Mouse (Mus musculus): ENCODE measurements around the gene Gm10065. TPM values are rescaled to one million over a fixed set of nuclear protein-coding genes. Genes with fewer than 3 reads are reported as not detected.

Gene Gm10065
- polyA plus RNA-seq, 1 experiment from 2014 or later = not detected

MicroRNAs encoded within 50 kb of the gene (microRNA counts, 519-probe panel; counts per million panel counts)
- 3,372 counts per million, percentile 69 among the panel's probes with 10 or more counts for microRNA mmu-miR-1896

Small RNA genes lying within 50 kb of the gene (microRNA-seq; reads per million reads assigned to microRNA genes)
- gene Mir1896 = not detected

Other genes starting within 250 kb of the Gm10065 start
- not detected in 2 replicates for gene Gpx5, start 186.7 kb downstream of the Gm10065 start, polyA plus RNA-seq (2015; fragmentation: Nextera tagmentation; extraction: Ambion mirVana)
- 0.24 and 0.27 TPM in 2 replicates for gene Gpx6, start 167.3 kb downstream of the Gm10065 start, polyA plus RNA-seq (2015; fragmentation: Nextera tagmentation; extraction: Ambion mirVana)
- not detected in 2 replicates for gene Olfr1367, start 132.5 kb downstream of the Gm10065 start, polyA plus RNA-seq (2015; fragmentation: Nextera tagmentation; extraction: Ambion mirVana)
- gene Zscan12, start 116.6 kb downstream of the Gm10065 start, polyA plus RNA-seq (2015; fragmentation: Nextera tagmentation; extraction: Ambion mirVana) = 11.0 and 12.7 TPM in 2 replicates
- 65.8 and 71.1 TPM in 2 replicates for gene Zkscan3, start 76.7 kb downstream of the Gm10065 start, polyA plus RNA-seq (2015; fragmentation: Nextera tagmentation; extraction: Ambion mirVana)
- gene Pgbd1, start 38.4 kb downstream of the Gm10065 start, polyA plus RNA-seq (2015; fragmentation: Nextera tagmentation; extraction: Ambion mirVana) = 2.8 and 4.2 TPM in 2 replicates
- gene Zscan26, start 25.7 kb downstream of the Gm10065 start, polyA plus RNA-seq (2015; fragmentation: Nextera tagmentation; extraction: Ambion mirVana) = 23.7 and 24.3 TPM in 2 replicates
- 3.8 and 4.1 TPM in 2 replicates for gene Nkapl, start 10.9 kb downstream of the Gm10065 start, polyA plus RNA-seq (2015; fragmentation: Nextera tagmentation; extraction: Ambion mirVana)
- 8.1 and 10.5 TPM in 2 replicates for gene Zkscan4, start 534 bp downstream of the Gm10065 start, polyA plus RNA-seq (2015; fragmentation: Nextera tagmentation; extraction: Ambion mirVana)
- 0.39 and 0.55 TPM in 2 replicates for gene AK157302, start 15.8 kb upstream of the Gm10065 start, polyA plus RNA-seq (2015; fragmentation: Nextera tagmentation; extraction: Ambion mirVana)
- gene Gm11273, start 22.0 kb upstream of the Gm10065 start, polyA plus RNA-seq (2015; fragmentation: Nextera tagmentation; extraction: Ambion mirVana) = 8.8 and 11.9 TPM in 2 replicates
- 4.5 and 5.0 TPM in 2 replicates for gene Zkscan8, start 51.7 kb upstream of the Gm10065 start, polyA plus RNA-seq (2015; fragmentation: Nextera tagmentation; extraction: Ambion mirVana)
- gene Olfr1366, start 63.4 kb upstream of the Gm10065 start, polyA plus RNA-seq (2015; fragmentation: Nextera tagmentation; extraction: Ambion mirVana) = 0.06 and 0.25 TPM in 2 replicates
- gene Olfr1535, start 80.5 kb upstream of the Gm10065 start, polyA plus RNA-seq (2015; fragmentation: Nextera tagmentation; extraction: Ambion mirVana) = 0.04 and 0.08 TPM in 2 replicates
- not detected in 2 replicates for gene Olfr1364, start 102.3 kb upstream of the Gm10065 start, polyA plus RNA-seq (2015; fragmentation: Nextera tagmentation; extraction: Ambion mirVana)
- not detected in 2 replicates for gene Olfr1362, start 134.6 kb upstream of the Gm10065 start, polyA plus RNA-seq (2015; fragmentation: Nextera tagmentation; extraction: Ambion mirVana)
- gene Olfr11, start 163.1 kb upstream of the Gm10065 start, polyA plus RNA-seq (2015; fragmentation: Nextera tagmentation; extraction: Ambion mirVana) = 0.04 TPM in 1 of 2 replicates, not detected in the other
- gene Olfr1361, start 183.9 kb upstream of the Gm10065 start, polyA plus RNA-seq (2015; fragmentation: Nextera tagmentation; extraction: Ambion mirVana) = not detected in 2 replicates
- not detected in 2 replicates for gene Olfr1360, start 198.0 kb upstream of the Gm10065 start, polyA plus RNA-seq (2015; fragmentation: Nextera tagmentation; extraction: Ambion mirVana)
- gene Olfr1359, start 218.7 kb upstream of the Gm10065 start, polyA plus RNA-seq (2015; fragmentation: Nextera tagmentation; extraction: Ambion mirVana) = not detected in 2 replicates
- gene Hist1h2bl, start 236.7 kb upstream of the Gm10065 start, polyA plus RNA-seq (2015; fragmentation: Nextera tagmentation; extraction: Ambion mirVana) = not detected in 2 replicates
- 6.2 and 7.8 TPM in 2 replicates for gene Hist1h2ai, start 237.0 kb upstream of the Gm10065 start, polyA plus RNA-seq (2015; fragmentation: Nextera tagmentation; extraction: Ambion mirVana)
- 2.5 and 3.5 TPM in 2 replicates for gene Hist1h3h, start 238.2 kb upstream of the Gm10065 start, polyA plus RNA-seq (2015; fragmentation: Nextera tagmentation; extraction: Ambion mirVana)
- 0.51 and 1.7 TPM in 2 replicates for gene Hist1h2bm, start 242.6 kb upstream of the Gm10065 start, polyA plus RNA-seq (2015; fragmentation: Nextera tagmentation; extraction: Ambion mirVana)

Measured in hindbrain, embryonic 15.5 days (tissue).